Mouse (Mus musculus): ENCODE results near the gene Lamc2.

DNA sequence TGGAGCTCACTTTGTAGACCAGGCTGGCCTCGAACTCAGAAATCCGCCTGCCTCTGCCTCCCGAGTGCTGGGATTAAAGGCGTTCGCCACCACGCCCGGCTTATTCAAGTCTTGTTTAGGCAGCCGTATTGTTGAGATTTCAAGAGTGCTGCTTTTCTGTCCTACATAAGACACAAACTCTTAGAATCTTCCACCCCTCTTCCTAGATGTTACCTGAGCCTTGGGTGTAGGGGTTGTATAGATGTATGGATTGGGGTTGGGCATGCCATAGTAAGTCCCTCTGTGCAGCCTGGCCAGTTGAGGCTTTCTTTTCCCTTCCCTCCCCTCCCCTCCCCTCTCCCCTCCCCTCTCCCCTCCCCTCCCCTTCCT, 83.1 kb downstream of the Lamc2 start:
- TF ChIP-seq POLR2A (IDR thresholded peaks at IDR 0.05; ENCODE audit: borderline replicate concordance, low read depth, low read length) (no peak), CTCF (IDR thresholded peaks at IDR 0.05; ENCODE audit: low read depth, low read length) (no peak)
